ENCODE assay signal across 22 mouse cellular contexts in the genomic region with DNA sequence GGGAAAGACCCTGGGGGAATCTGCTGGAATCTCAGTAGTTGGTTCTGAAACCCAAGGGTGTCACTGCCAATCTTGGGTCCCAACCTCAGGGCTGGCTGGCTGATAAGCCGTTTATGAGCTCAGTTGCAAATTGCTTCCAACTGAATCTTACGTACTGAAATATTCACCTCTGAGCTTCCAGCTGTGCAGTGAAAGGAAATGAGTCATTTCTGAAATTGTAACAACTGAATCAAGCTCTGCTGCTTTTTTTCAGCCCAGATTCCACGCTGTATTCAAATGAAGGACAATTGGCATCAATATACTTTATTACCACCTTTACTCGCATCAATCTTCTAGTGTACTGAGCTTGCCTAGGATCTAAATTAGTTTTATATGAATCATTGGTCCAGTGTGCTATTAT.
DNase-seq lines count a peak whose midpoint lies in the region; ATAC-seq and TF ChIP-seq lines count a peak whose summit lies in the region.
"Had no signal": no experiment of that assay in that cellular context is flagged by ENCODE, and none has a peak within 500 bp of the region (broad histone marks: within the 10 kb centered on the region; RNA-seq: fewer than 3 reads in every experiment).

No protein-coding gene starts in this region.

- no peaks in the 10 kb centered on the region for H3K9me3 ChIP-seq in embryonic facial prominence, embryonic 11.5 days (replicated peaks; ENCODE audit: control insufficient read depth, low read length)
- H3K9me3 ChIP-seq in embryonic facial prominence, embryonic 10.5 days = 0 out of 2 replicates have a peak, but pooled peaks cover 3% of the 10 kb centered on the region
- peaks cover 8% of the 10 kb centered on the region for H3K9me3 ChIP-seq in CH12.LX (replicated peaks; ENCODE audit: low read length)
- H3K9me3 ChIP-seq: forebrain, embryonic 15.5 days; heart, embryonic 12.5 days had no signal

- no peak overlapping the region for H3K4me3 ChIP-seq in embryonic facial prominence, embryonic 11.5 days (ENCODE audit: low read depth, low read length)
- H3K4me3 ChIP-seq in embryonic facial prominence, embryonic 10.5 days = no peak overlapping the region
- no peak overlapping the region for H3K4me3 ChIP-seq in CH12.LX (replicated peaks in 1 of 3; ENCODE audit: low read depth in 2 of 3, low read length in 2 of 3, poor library complexity in 1 of 3)
- H3K4me3 ChIP-seq in embryonic fibroblast, embryonic 13.5 days (ENCODE audit: insufficient read depth, low read length) = no peak overlapping the region
- H3K4me3 ChIP-seq: forebrain, embryonic 10.5 days; forebrain, embryonic 15.5 days; heart, adult 2 months; heart, embryonic 12.5 days; hindbrain, embryonic 10.5 days; hindbrain, embryonic 15.5 days had no signal

- H3K4me1 ChIP-seq in embryonic facial prominence, embryonic 11.5 days (ENCODE audit: control insufficient read depth, insufficient read depth, low read length) = no peaks in the 10 kb centered on the region
- peaks cover 5% of the 10 kb centered on the region for H3K4me1 ChIP-seq in embryonic facial prominence, embryonic 10.5 days
- H3K4me1 ChIP-seq in CH12.LX (ENCODE audit: control insufficient read depth in 1 of 2, insufficient read depth in 2 of 2) = peaks cover 0 to 18% of the 10 kb centered on the region in 2 experiments; a peak in 2 of 4 replicates
- no peaks in the 10 kb centered on the region for H3K4me1 ChIP-seq in embryonic fibroblast, embryonic 13.5 days (ENCODE audit: control insufficient read depth, insufficient read depth, low read length)
- H3K4me1 ChIP-seq: hindbrain, embryonic 10.5 days had no signal

- dilution Hi-C loops in CH12.LX (cut with MboI; ENCODE audit: extremely low pct_ligation_motif_present, extremely low pct_unique_long_range_greater_than_20kb, low sequenced_read_pairs) = no loop called here

- H3K4me2 ChIP-seq in embryonic facial prominence, embryonic 11.5 days (ENCODE audit: low read depth, low read length) = no peak overlapping the region
- no peak overlapping the region for H3K4me2 ChIP-seq in CH12.LX (ENCODE audit: insufficient read depth, low read depth, poor library complexity, severe bottlenecking)
- H3K4me2 ChIP-seq: forebrain, embryonic 15.5 days; heart, embryonic 12.5 days; hindbrain, embryonic 15.5 days had no signal

- no peak overlapping the region for H3K9ac ChIP-seq in embryonic facial prominence, embryonic 11.5 days (replicated peaks; ENCODE audit: low read length)
- H3K9ac ChIP-seq in CH12.LX (ENCODE audit: insufficient read depth, low read depth) = no peak overlapping the region
- H3K9ac ChIP-seq: forebrain, embryonic 15.5 days; heart, embryonic 12.5 days; hindbrain, embryonic 15.5 days had no signal

- H3K27me3 ChIP-seq in embryonic facial prominence, embryonic 11.5 days (ENCODE audit: control insufficient read depth, insufficient read depth, low read length) = no peaks in the 10 kb centered on the region
- no peaks in the 10 kb centered on the region for H3K27me3 ChIP-seq in embryonic facial prominence, embryonic 10.5 days (replicated peaks; ENCODE audit: low read depth, poor library complexity, severe bottlenecking)
- no peaks in the 10 kb centered on the region for H3K27me3 ChIP-seq in CH12.LX (replicated peaks)
- H3K27me3 ChIP-seq: forebrain, embryonic 15.5 days; heart, embryonic 12.5 days; hindbrain, embryonic 15.5 days had no signal

- peak; percentile 66 for TF ChIP-seq EP300 in CH12.LX (IDR thresholded peaks at IDR 0.05; ENCODE audit: low read length)

- H3K36me3 ChIP-seq in embryonic facial prominence, embryonic 11.5 days (replicated peaks; ENCODE audit: control insufficient read depth, insufficient read depth, low read depth, low read length) = no peaks in the 10 kb centered on the region
- H3K36me3 ChIP-seq in embryonic facial prominence, embryonic 10.5 days (replicated peaks) = no peaks in the 10 kb centered on the region
- no peaks in the 10 kb centered on the region for H3K36me3 ChIP-seq in CH12.LX (replicated peaks in 1 of 2; ENCODE audit: control insufficient read depth in 1 of 2, insufficient read depth in 1 of 2, low read length in 1 of 2)
- H3K36me3 ChIP-seq: forebrain, embryonic 10.5 days; forebrain, embryonic 15.5 days; heart, embryonic 12.5 days; hindbrain, embryonic 10.5 days; hindbrain, embryonic 15.5 days had no signal

- H3K27ac ChIP-seq in embryonic facial prominence, embryonic 11.5 days (replicated peaks; ENCODE audit: low read depth, low read length) = no peak overlapping the region
- no peak overlapping the region for H3K27ac ChIP-seq in embryonic facial prominence, embryonic 10.5 days (replicated peaks)
- H3K27ac ChIP-seq in CH12.LX (ENCODE audit: insufficient read depth, low read depth) = no peak overlapping the region
- peak overlapping the region; percentile 72 for H3K27ac ChIP-seq in embryonic fibroblast, embryonic 13.5 days (ENCODE audit: insufficient read depth, low read length)
- H3K27ac ChIP-seq: forebrain, embryonic 10.5 days; forebrain, embryonic 15.5 days; heart, adult 2 months; hindbrain, embryonic 10.5 days; hindbrain, embryonic 15.5 days had no signal

- DNase-seq in embryonic facial prominence, embryonic 11.5 days (ENCODE audit: low spot score) = peak; percentile 11
- DNase-seq in embryonic facial prominence, embryonic 10.5 days (ENCODE audit: low spot score) = no peak
- DNase-seq in CH12.LX (ENCODE audit: extremely low read depth) = peak; percentile 62
- no peak for DNase-seq in thymus, postnatal 4 days
- DNase-seq: adrenal gland, postnatal 14 days; cerebellum, adult 18-20 months; cerebellum, adult 9-11 months; cerebellum, postnatal 36 days; heart, adult 2 months; kidney, adult 8-10 months had no signal

- no peak for ATAC-seq in embryonic facial prominence, embryonic 11.5 days (replicated peaks; ENCODE audit: insufficient number of reproducible peaks, low FRiP score, low TSS enrichment, low read depth)
- no peak for ATAC-seq in megakaryocyte progenitor cell, adult 5-6 weeks (replicated peaks; ENCODE audit: poor library complexity)
- ATAC-seq in erythroblast, adult 5-6 weeks (replicated peaks; ENCODE audit: low FRiP score, poor library complexity, severe bottlenecking) = no peak
- ATAC-seq: activated CD4-positive, CD25-positive, alpha-beta regulatory T cell, adult 4 months; CD4-positive, CD25-positive, alpha-beta regulatory T cell, adult 4 months; forebrain, embryonic 15.5 days; intestine, embryonic 16.5 days; Patski had no signal

- TF ChIP-seq POLR2A in CH12.LX (IDR thresholded peaks at IDR 0.05; ENCODE audit: low read depth, low read length) = no peak
- no peak for TF ChIP-seq POLR2A in embryonic fibroblast, embryonic 13.5 days (IDR thresholded peaks at IDR 0.05; ENCODE audit: low read depth, low read length)

- WGBS in embryonic facial prominence, embryonic 11.5 days = 66% methylated on average over 4 of the region's 4 CpGs
- 74% methylated on average over 4 of the region's 4 CpGs for WGBS in embryonic facial prominence, embryonic 10.5 days

- in situ Hi-C loops in CH12.LX (cut with MboI; ENCODE audit: low pct_ligation_motif_present, low pct_unique_long_range_greater_than_20kb, low sequenced_read_pairs) = loop anchor here (25.0 kb wide), 1 partner anchor 306 kb away; no protein-coding TSS in a partner anchor

- no peak for TF ChIP-seq RAD21 in CH12.LX (IDR thresholded peaks at IDR 0.05; ENCODE audit: low read depth, low read length)

- no peak for TF ChIP-seq CTCF in CH12.LX (conservative IDR thresholded peaks at IDR 0.05 in 1 of 2, IDR thresholded peaks at IDR 0.05 in 1 of 2; ENCODE audit: low read depth in 2 of 2, low read length in 2 of 2)
- TF ChIP-seq CTCF in embryonic fibroblast, embryonic 13.5 days (IDR thresholded peaks at IDR 0.05; ENCODE audit: borderline replicate concordance, insufficient read depth, low read length) = no peak

- H3K79me2 ChIP-seq in CH12.LX (replicated peaks; ENCODE audit: control insufficient read depth, extremely low read depth, insufficient read depth, poor library complexity, severe bottlenecking) = no peaks in the 10 kb centered on the region

TF ChIP-seq in CH12.LX, 34 proteins besides CTCF, POLR2A, EP300 and RAD21:
- no peak for TF ChIP-seq ZKSCAN1 (IDR thresholded peaks at IDR 0.05; ENCODE audit: borderline replicate concordance, low read depth, low read length)
- no peak for TF ChIP-seq NELFE (IDR thresholded peaks at IDR 0.05; ENCODE audit: low read depth, low read length)
- peak; percentile 59 for TF ChIP-seq ETS1 (conservative IDR thresholded peaks at IDR 0.05; ENCODE audit: low read depth, low read length)
- TF ChIP-seq ZNF384 (IDR thresholded peaks at IDR 0.05; ENCODE audit: low read depth, low read length) = peak; percentile 57
- no peak for TF ChIP-seq GABPA (IDR thresholded peaks at IDR 0.05; ENCODE audit: insufficient replicate concordance, low read depth, low read length)
- no peak for TF ChIP-seq MAFK (IDR thresholded peaks at IDR 0.05; ENCODE audit: insufficient replicate concordance, low read length)
- peak; percentile 74; the same call in 1 of the 2 replicates for TF ChIP-seq JUND (conservative IDR thresholded peaks at IDR 0.05; ENCODE audit: low read depth, low read length)
- TF ChIP-seq NRF1 (IDR thresholded peaks at IDR 0.05; ENCODE audit: low read depth, low read length) = no peak
- peak; percentile 72 for TF ChIP-seq IRF4 (IDR thresholded peaks at IDR 0.05; ENCODE audit: low read depth, low read length)
- TF ChIP-seq JUN (IDR thresholded peaks at IDR 0.05; ENCODE audit: insufficient read depth, low read depth, low read length) = peak; percentile 31; the same call in 1 of the 2 replicates
- no peak for TF ChIP-seq POLR2AphosphoS2 (IDR thresholded peaks at IDR 0.05; ENCODE audit: low read depth, low read length)
TF ChIP-seq in CH12.LX: peak in this region for 5.

Comparison
In these comparisons a context has a peak if more than half of its experiments do, and no peak if none do; other contexts are left out.
1. DNase-seq: peak in embryonic facial prominence, embryonic 11.5 days (single experiment) and CH12.LX (single experiment); none in embryonic facial prominence, embryonic 10.5 days (single experiment) and thymus, postnatal 4 days (single experiment).